Mouse (Mus musculus) cerebellum, adult 18-20 months (tissue): ENCODE results near the gene Dbn1.

Experiments
- DNase-seq, 2 experiments: peaks; one replicate each; pipeline ENCODE4 v3.0.0; 2021

Dbn1 gene

GRCm38 (mm10) chr13:55510332-55510667, 22.4 kb upstream of the Dbn1 start:
- DNase-seq: no peak

GRCm38 (mm10) chr13:55508531-55508930, 20.6 kb upstream of the Dbn1 start:
- no peak for DNase-seq

GRCm38 (mm10) chr13:55507877-55508276, 20.0 kb upstream of the Dbn1 start:
- DNase-seq: no peak

GRCm38 (mm10) chr13:55506697-55507096, 18.8 kb upstream of the Dbn1 start:
- DNase-seq: peak; percentile 36 to 49

GRCm38 (mm10) chr13:55505810-55506209, 17.9 kb upstream of the Dbn1 start:
- no peak for DNase-seq

GRCm38 (mm10) chr13:55504390-55504789, 16.5 kb upstream of the Dbn1 start:
- no peak for DNase-seq

GRCm38 (mm10) chr13:55502405-55502804, 14.5 kb upstream of the Dbn1 start:
- DNase-seq: no peak

- no peak for DNase-seq
Observed at GRCm38 (mm10) chr13:55500575-55500974, 12.7 kb upstream of the Dbn1 start.

- no peak for DNase-seq
Observed at GRCm38 (mm10) chr13:55498906-55499305, 11.0 kb upstream of the Dbn1 start.

GRCm38 (mm10) chr13:55496661-55497060, 8.8 kb upstream of the Dbn1 start:
- DNase-seq: no peak

- no peak for DNase-seq
Observed at GRCm38 (mm10) chr13:55495702-55496101, 7.8 kb upstream of the Dbn1 start.

- peak; percentile 78 to 80 for DNase-seq
Observed at GRCm38 (mm10) chr13:55494883-55495621, 7.1 kb upstream of the Dbn1 start.

- no peak for DNase-seq
Observed at GRCm38 (mm10) chr13:55494257-55494656, 6.3 kb upstream of the Dbn1 start.

- DNase-seq: no peak
Observed at GRCm38 (mm10) chr13:55486916-55487577, 864 bp downstream of the Dbn1 start.

- no peak for DNase-seq
Observed at GRCm38 (mm10) chr13:55486029-55486794, 1.7 kb downstream of the Dbn1 start.

GRCm38 (mm10) chr13:55484520-55485088, 3.3 kb downstream of the Dbn1 start:
- no peak for DNase-seq

GRCm38 (mm10) chr13:55483593-55483992, 4.3 kb downstream of the Dbn1 start:
- no peak for DNase-seq

- DNase-seq: no peak
Observed at GRCm38 (mm10) chr13:55483071-55483470, 4.8 kb downstream of the Dbn1 start.

GRCm38 (mm10) chr13:55482542-55482941, 5.4 kb downstream of the Dbn1 start:
- DNase-seq: no peak

GRCm38 (mm10) chr13:55479929-55480328, 8.0 kb downstream of the Dbn1 start:
- DNase-seq: no peak

- no peak for DNase-seq
Observed at GRCm38 (mm10) chr13:55479008-55479407, 8.9 kb downstream of the Dbn1 start.

- DNase-seq: no peak
Observed at GRCm38 (mm10) chr13:55478036-55478435, 9.9 kb downstream of the Dbn1 start.

GRCm38 (mm10) chr13:55477492-55477891, 10.4 kb downstream of the Dbn1 start:
- DNase-seq: no peak

- DNase-seq: no peak
Observed at GRCm38 (mm10) chr13:55476256-55476655, 11.7 kb downstream of the Dbn1 start.
